Mouse (Mus musculus) kidney, embryonic 16.5 days (tissue): ENCODE data around the gene Arhgap4. TPM values are rescaled to one million over a fixed set of nuclear protein-coding genes. Genes with fewer than 3 reads are reported as not detected.

Experiments used
- ATAC-seq: fragments of 200-750 bp; cut with Nextera tagmentation; 2 replicates; pipeline ENCODE4 v1.8.0; 2017; ENCODE audit warnings: moderate TSS enrichment; ENCODE audit not compliant: low FRiP score, low TSS enrichment
- H3K27ac ChIP-seq: fragments of 300-500 bp; sonication (generic); 2 replicates; pipeline ENCODE4 v1.5.1; 2014; ENCODE audit warnings: low read length
- H3K27me3 ChIP-seq: fragments of 300-500 bp; sonication (generic); 2 replicates; pipeline ENCODE4 v1.6.1; 2014; ENCODE audit warnings: low read length, control low read depth, mixed read lengths; ENCODE audit not compliant: insufficient read depth
- H3K36me3 ChIP-seq: fragments of 300-500 bp; sonication (generic); 2 replicates; pipeline ENCODE4 v1.6.1; 2014; ENCODE audit warnings: low read length, control low read depth, mixed read lengths; ENCODE audit not compliant: insufficient read depth
- H3K4me1 ChIP-seq: fragments of 300-500 bp; sonication (generic); 2 replicates; pipeline ENCODE4 v1.6.1; 2014; ENCODE audit warnings: low read length, control low read depth, mixed read lengths; ENCODE audit not compliant: insufficient read depth
- H3K4me2 ChIP-seq: fragments of 300-500 bp; sonication (generic); replicated peaks from 2 replicates; pipeline ENCODE4 v1.6.1; 2014; ENCODE audit warnings: low read depth, low read length
- H3K4me3 ChIP-seq: fragments of 300-500 bp; sonication (generic); 2 replicates; pipeline ENCODE4 v1.5.1; 2014; ENCODE audit warnings: mild to moderate bottlenecking, low read length
- H3K9ac ChIP-seq: fragments of 300-500 bp; sonication (generic); replicated peaks from 2 replicates; pipeline ENCODE4 v1.6.1; 2014; ENCODE audit warnings: low read length
- H3K9me3 ChIP-seq: fragments of 300-500 bp; sonication (generic); 2 replicates; pipeline ENCODE4 v1.6.1; 2016; ENCODE audit warnings: low read length, control low read depth
- WGBS: fragments of 180-500 bp; shearing (Covaris S2); extraction: QIAGEN DNeasy Blood & Tissue Kit; methylation state at CpG from one replicate; pipeline ENCODE4 v1.1.7; 2014; 5-methylcytosine and 5-hydroxymethylcytosine counted together
- polyA plus RNA-seq: library from polyadenylated mRNA; unstranded; fragments of >200 nt; fragmentation: Nextera tagmentation; extraction: Ambion mirVana; gene quantifications from 2 replicates; pipeline ENCODE4 v1.2.1, GENCODE M21; 2015

The Arhgap4 gene
- 4.3 and 4.8 TPM in 2 replicates for polyA plus RNA-seq

GRCm38 (mm10) chrX:73921823-73922549 is at the start of gene Arhgap4, which contains the start of gene Naa10:
Arhgap4 (minus strand) TSS chrX:73921870.
Naa10 (minus strand) TSS chrX:73921944.
- peak within 1 kb of the TSS; percentile 72 for H3K4me2 ChIP-seq
- H3K9ac ChIP-seq: peak within 1 kb of the TSS; percentile 79
- peak; percentile 97 for ATAC-seq
- peaks cover 3% of the 10 kb centered on the region; the same call in 1 of the 2 replicates for H3K27me3 ChIP-seq
- H3K4me3 ChIP-seq: peak within 1 kb of the TSS; percentile 64
- H3K36me3 ChIP-seq: peaks cover 9% of the 10 kb centered on the region; the same call in 1 of the 2 replicates
- H3K4me1 ChIP-seq: peaks cover 8% of the 10 kb centered on the region
- H3K27ac ChIP-seq: peak within 1 kb of the TSS; percentile 79
- WGBS: 26% methylated on average over 43 of the region's 43 CpGs
- H3K9me3 ChIP-seq: no peaks in the 10 kb centered on the region

- Histone ChIP-seq H3K27me3 (no peaks in the 10 kb centered on the region; the same call in 1 of the 2 replicates), H3K4me2 (no peak overlapping the region), H3K4me3 (no peak overlapping the region), H3K27ac (no peak overlapping the region), H3K9ac (no peak overlapping the region), H3K36me3 (no peaks in the 10 kb centered on the region), H3K9me3 (no peaks in the 10 kb centered on the region), H3K4me1 (no peaks in the 10 kb centered on the region)
- no peak for ATAC-seq
These were observed 49.1 kb upstream of the Arhgap4 start for GRCm38 (mm10) chrX:73970781-73971180.

DNA sequence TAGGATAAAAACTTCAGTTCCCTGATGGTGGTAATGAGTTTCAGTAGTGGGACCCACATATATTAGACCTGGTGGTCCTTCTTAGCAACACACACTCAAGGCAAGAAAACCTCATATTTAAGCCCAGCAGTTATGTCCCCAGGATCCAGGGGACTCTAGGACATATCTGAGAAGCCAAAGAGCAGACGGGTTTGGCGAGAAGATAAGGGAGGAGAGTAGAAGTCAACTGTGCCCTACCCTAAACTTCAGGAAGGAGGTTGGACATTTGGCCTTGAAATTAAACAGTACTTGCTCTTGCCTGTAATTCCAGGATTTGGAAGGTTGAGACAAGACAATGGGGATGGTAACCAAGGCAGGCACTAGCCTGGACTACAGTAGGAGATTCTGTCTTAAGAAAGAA is 48.1 kb upstream of the Arhgap4 start:
- H3K4me3 ChIP-seq: no peak overlapping the region
- H3K27me3 ChIP-seq: no peaks in the 10 kb centered on the region; the same call in 1 of the 2 replicates
- no peaks in the 10 kb centered on the region for H3K9me3 ChIP-seq
- H3K9ac ChIP-seq: no peak overlapping the region
- no peaks in the 10 kb centered on the region for H3K4me1 ChIP-seq
- H3K27ac ChIP-seq: no peak overlapping the region
- 92% methylated on average over 2 of the region's 2 CpGs for WGBS
- ATAC-seq: no peak
- H3K4me2 ChIP-seq: no peak overlapping the region
- no peaks in the 10 kb centered on the region for H3K36me3 ChIP-seq

- 73% methylated on average over 1 of the region's 1 CpGs for WGBS
- Histone ChIP-seq H3K4me1 (peaks cover 3% of the 10 kb centered on the region), H3K4me3 (no peak overlapping the region), H3K27ac (no peak overlapping the region), H3K9ac (no peak overlapping the region), H3K4me2 (no peak overlapping the region), H3K27me3 (no peaks in the 10 kb centered on the region; the same call in 1 of the 2 replicates), H3K9me3 (no peaks in the 10 kb centered on the region), H3K36me3 (no peaks in the 10 kb centered on the region)
- no peak for ATAC-seq
These were observed 47.5 kb upstream of the Arhgap4 start for GRCm38 (mm10) chrX:73969167-73969566.

DNA sequence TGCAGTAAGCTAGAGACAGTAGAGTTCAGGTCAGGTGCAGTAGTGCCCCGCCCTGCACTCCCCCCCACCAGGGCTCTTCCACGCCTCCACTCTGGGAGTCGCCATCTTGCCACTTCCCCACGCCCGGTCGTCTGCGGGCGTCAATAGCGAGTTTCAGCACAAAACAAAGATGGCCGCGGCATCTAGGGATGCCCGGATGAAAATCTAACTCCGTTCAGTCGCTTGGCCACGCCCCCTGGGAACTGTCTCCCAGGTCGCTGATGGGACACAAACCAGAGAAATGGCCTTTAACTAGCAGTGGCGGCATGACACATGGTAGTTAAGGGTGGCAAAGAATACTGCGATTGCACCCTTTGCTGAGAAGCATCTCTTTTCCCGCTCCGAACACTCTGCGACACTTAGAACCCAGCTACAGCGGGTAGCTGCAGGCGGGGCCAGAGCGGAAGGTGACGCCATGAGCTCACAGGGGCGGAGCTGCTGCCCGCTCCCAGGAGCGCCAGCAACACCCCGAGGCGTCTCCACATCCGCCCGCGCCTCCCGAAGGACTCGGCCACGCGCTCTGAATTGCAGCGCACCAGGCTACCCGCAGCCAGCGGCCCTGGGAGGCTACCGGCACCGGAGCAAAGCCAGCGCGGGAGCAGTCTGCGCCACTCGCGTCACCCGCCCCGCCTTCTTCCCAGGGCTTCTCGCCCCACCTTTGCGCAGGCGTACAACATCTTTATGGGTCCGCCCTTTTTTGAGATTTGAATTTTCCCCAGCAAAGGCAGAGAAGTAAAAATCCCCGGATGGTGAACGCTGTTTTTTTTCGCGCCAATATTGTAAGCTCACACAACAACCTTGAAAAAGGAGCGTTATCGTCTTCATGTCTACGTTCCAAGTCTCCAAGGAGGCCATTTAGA is 45.8 kb upstream of the Arhgap4 start:
- Histone ChIP-seq H3K9me3 (no peaks in the 10 kb centered on the region), H3K4me2 (peak overlapping the region; percentile 50), H3K4me3 (peak overlapping the region; percentile 82), H3K27ac (peak overlapping the region; percentile 100), H3K36me3 (no peaks in the 10 kb centered on the region), H3K9ac (peak overlapping the region; percentile 89), H3K4me1 (peaks cover 13% of the 10 kb centered on the region), H3K27me3 (no peaks in the 10 kb centered on the region; the same call in 1 of the 2 replicates)
- peak; percentile 89 for ATAC-seq
- WGBS: 19% methylated on average over 60 of the region's 60 CpGs

GRCm38 (mm10) chrX:73966248-73967176 is 44.8 kb upstream of the Arhgap4 start, which contains the start of gene Hcfc1:
Hcfc1 (minus strand) TSS chrX:73966357.
- peak within 1 kb of the TSS; percentile 82 for H3K4me3 ChIP-seq
- no peaks in the 10 kb centered on the region for H3K36me3 ChIP-seq
- peaks cover 13% of the 10 kb centered on the region for H3K4me1 ChIP-seq
- peak within 1 kb of the TSS; percentile 89 for H3K9ac ChIP-seq
- no peaks in the 10 kb centered on the region; the same call in 1 of the 2 replicates for H3K27me3 ChIP-seq
- peak within 1 kb of the TSS; percentile 100 for H3K27ac ChIP-seq
- H3K4me2 ChIP-seq: peak within 1 kb of the TSS; percentile 59
- WGBS: 23% methylated on average over 58 of the region's 58 CpGs
- H3K9me3 ChIP-seq: no peaks in the 10 kb centered on the region
- peak; percentile 83 for ATAC-seq

DNA sequence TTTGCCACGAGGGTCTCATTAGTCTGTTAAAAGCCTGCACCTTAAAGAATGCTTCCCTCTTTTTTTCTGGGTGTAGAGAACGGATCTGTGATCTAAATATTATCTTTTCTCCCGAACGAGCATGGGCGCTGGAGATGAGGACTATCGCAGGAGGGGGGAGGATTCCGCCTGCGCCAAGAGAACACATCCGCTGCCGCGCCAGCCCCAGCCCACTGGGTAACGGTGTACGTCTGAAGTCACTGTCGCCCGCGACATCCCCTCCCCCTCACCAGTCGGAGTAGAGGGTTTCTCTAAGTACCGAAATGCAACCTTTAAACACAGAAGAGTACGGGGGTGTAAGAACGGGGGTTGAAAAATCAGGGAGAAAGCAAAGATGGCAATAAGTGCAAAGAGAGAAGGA is 43.6 kb upstream of the Arhgap4 start:
- Histone ChIP-seq H3K27ac (peak overlapping the region; percentile 100), H3K4me1 (peaks cover 13% of the 10 kb centered on the region), H3K36me3 (no peaks in the 10 kb centered on the region), H3K4me2 (peak overlapping the region; percentile 59), H3K9ac (peak overlapping the region; percentile 89), H3K4me3 (peak overlapping the region; percentile 82), H3K9me3 (no peaks in the 10 kb centered on the region), H3K27me3 (no peaks in the 10 kb centered on the region; the same call in 1 of the 2 replicates)
- 27% methylated on average over 20 of the region's 20 CpGs for WGBS
- no peak for ATAC-seq

DNA sequence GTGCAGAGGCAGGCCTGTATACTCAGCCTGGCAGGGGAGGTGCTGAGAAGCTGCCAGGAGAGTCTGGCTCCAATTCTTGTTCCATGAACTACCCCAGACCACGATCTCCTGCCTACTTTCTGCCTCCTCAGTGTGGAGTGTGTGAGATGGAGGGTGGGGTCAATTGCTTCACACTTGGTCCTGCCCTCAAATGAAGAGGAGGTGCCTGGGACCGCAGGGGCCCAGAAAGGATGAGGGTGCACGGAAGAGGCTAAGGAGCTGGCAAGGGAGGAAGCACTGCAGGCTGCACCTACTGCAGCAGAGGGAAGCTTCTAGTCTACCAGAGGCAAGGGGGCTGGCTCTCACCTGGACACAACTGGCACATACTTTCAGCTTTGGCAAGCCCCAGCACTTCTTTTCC is 42.7 kb upstream of the Arhgap4 start:
- peaks cover 2% of the 10 kb centered on the region; the same call in 1 of the 2 replicates for H3K36me3 ChIP-seq
- no peaks in the 10 kb centered on the region; the same call in 1 of the 2 replicates for H3K27me3 ChIP-seq
- peak overlapping the region; percentile 82 for H3K4me3 ChIP-seq
- ATAC-seq: no peak
- H3K9me3 ChIP-seq: no peaks in the 10 kb centered on the region
- peaks cover 13% of the 10 kb centered on the region for H3K4me1 ChIP-seq
- peak overlapping the region; percentile 89 for H3K9ac ChIP-seq
- H3K4me2 ChIP-seq: peak overlapping the region; percentile 59
- 44% methylated on average over 3 of the region's 3 CpGs for WGBS
- no peak overlapping the region for H3K27ac ChIP-seq

DNA sequence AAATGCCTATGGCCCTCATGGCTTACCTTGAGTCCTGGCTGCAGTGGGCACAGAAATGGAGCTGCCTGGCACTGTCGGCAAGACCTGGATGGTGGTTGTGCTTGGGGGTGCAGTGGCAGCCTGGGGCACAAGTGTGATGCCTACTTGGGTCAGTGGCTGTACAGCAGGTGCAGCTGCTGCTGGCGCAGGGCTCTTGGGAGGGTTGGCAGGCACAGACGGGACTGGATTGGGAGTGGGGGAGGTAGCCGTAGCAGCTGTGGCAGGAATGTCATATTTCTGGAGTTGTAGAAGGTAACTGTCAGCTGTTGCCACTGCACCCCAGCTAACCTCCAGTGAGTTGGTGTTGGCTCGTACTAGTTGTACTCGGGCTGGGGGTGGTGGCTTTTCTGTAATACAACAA is 33.3 kb upstream of the Arhgap4 start:
- no peaks in the 10 kb centered on the region for H3K9me3 ChIP-seq
- H3K27me3 ChIP-seq: no peaks in the 10 kb centered on the region
- no peak for ATAC-seq
- H3K4me1 ChIP-seq: no peaks in the 10 kb centered on the region
- no peak overlapping the region for H3K4me2 ChIP-seq
- 90% methylated on average over 6 of the region's 6 CpGs for WGBS
- H3K9ac ChIP-seq: no peak overlapping the region
- H3K27ac ChIP-seq: no peak overlapping the region
- H3K36me3 ChIP-seq: peaks cover 81% of the 10 kb centered on the region
- H3K4me3 ChIP-seq: no peak overlapping the region
